Mouse (Mus musculus) NIH3T3 (cell line): ENCODE results near the gene Cela2a.

Source experiments
- DNase-seq: peaks from one replicate; pipeline ENCODE4 v3.0.0-alpha.2; 2012; ENCODE audit warnings: low read depth

Cela2a gene

DNA sequence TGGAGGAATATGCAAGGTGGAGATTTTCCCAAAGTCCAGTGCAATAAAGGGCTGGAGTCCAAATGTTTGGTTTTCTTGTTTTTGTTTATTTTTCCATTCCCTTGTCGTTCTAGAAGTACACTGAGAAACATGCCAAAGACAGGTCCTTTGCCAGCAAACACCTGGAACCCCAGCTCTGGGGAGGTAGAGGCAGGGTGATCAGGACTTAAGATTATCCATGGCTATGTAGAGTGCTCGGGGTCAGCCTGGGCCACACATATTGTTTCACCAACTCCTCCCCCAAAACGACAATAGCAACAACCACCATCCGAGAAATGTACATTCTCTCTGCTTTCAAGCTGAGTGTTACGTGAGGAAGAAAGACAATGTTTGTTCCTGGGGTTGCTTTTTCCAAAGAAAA is at the start of gene Cela2a:
Gene Cela2a, minus strand, starts transcription at position 101 of the 400 bp plus-strand sequence.
- no peak for DNase-seq

DNA sequence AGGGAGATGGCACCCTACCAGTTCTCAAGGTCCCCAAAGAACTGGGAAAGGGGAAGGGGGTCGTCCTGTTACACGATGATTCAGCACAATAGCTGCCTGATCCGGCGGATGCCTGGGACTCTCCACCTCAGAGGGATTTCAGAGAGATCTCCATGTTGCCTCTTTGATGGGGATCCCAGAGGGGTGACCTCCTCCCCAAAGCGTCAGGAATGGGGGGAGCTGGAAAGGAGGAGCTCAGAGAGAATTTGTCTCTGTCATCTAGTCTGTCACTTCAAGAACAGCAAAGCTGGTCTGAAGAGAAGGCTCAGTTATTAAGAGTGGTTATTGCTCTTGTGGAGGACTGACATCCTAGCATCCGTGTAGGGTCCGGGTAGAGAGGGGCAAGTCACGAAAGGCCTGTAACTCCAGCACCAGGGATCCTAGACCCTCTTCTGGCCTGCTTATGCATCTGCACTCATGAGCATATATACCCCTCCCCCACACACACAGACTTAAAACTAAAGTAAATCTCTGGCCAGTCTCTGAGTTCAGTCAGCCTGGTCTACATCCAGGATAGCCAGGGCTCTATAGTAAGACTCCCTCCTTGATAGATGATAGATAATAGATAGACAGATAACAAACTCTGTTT is 49.6 kb upstream of the Cela2a start:
- no peak for DNase-seq

DNA sequence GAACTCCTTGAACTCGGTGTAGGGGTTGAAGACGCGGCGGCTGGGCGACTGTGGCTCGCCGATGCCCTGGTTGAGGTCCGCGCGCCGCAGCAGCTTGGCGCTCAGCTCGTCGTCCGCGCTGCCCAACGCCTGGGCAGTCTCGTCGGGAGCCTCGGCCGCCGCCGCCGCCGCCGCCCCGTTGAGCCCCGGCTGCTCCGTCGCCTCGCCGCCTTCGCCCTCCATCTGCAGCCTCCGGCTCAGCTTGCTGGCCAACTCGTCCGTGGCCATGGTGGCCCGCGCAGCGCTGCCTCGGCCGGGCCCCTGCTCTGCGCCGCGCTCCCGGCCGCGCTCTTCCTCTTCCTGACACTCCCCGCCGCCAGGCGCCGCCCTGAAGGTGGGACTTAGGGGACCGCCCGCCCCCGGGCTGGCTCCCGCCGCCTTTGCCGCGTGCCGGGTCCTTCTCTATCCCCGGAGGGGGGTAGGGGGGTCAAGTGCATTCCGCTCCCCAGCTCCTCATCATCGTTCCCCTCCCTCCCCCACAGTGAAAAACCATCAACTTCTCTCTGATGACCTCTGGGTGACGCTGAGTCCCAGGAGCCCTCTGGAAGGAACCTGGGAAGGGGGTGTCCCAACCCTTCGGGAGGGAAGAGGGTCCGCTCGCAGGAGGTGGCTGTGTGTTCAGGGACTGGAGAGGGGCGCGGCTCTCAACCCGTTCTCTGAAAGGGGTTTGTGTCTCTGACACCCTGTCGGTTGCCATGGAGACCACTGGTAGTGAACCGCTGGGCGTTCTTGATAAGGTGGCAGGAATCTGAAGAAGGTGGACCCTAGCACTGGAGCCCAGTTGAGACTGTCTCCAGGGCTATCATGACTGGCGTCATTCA is 48.9 kb upstream of the Cela2a start, which contains the start of gene Efhd2:
Gene Efhd2, minus strand, starts transcription at position 320 of the 860 bp plus-strand sequence.
- peak; percentile 80 for DNase-seq

DNA sequence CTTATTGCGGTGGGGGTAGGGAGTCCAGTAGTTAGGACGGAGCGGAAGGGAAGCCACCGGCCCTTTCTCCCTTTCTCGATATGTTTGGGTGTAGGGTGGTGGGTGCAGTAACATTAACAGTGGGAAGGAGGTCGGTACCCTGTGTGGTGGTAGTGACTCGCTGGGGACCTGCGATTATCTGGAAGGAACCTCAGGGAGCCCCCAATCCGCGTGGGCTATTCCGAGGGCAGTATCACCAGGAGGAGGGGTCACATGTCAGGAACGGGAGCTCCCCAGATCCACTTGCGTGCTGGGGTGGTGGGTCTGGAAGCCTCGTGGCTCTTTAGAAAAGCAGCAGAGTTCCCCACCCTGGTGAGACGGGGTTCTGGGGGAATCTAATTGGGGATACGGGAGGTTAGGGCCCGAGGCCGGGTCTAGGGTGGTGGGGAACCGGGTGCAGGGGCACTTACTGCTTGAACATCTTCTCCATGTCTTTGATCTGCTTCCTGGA is 48.2 kb upstream of the Cela2a start:
- peak; percentile 7 for DNase-seq

DNA sequence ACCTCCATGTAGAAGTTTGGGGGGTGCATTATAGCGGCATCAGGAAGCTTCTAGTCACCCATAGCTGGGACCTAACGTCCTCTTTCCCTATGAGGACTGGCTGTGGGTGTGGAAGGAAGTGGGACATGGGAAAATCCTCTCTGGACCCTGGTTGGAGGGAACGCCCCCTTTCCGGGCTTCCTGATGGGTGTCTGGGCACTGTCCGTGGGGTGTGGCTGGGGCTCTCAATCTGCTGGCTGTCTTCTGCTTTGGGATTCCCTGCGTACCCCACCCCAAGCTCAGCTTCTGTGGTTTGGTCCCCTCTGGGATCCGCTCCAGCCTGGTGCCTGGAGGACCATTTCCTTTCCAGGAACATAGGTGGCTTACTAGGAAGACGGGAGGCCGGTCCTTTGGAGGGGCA is 47.0 kb upstream of the Cela2a start:
- no peak for DNase-seq

DNA sequence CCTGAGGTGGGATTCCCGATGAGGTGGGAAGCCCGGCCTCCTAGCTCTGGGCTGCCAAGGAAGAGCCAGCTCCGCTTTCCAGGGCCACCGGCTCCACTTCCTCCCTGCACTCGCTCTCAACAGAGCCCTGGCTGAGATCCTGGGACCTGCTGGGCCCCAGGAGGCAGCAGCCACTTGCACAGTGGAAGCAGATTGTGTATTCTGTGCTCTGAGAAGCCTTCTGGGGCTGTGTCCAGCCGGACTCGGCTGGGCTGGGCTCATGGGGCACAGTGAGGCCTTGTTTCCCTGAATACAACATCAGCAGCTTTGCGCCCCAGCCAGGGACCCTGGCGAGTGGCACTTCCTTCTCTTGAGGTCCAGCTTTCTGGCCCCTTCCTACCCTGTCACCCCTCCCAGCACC is 45.9 kb upstream of the Cela2a start:
- DNase-seq, result no peak

DNA sequence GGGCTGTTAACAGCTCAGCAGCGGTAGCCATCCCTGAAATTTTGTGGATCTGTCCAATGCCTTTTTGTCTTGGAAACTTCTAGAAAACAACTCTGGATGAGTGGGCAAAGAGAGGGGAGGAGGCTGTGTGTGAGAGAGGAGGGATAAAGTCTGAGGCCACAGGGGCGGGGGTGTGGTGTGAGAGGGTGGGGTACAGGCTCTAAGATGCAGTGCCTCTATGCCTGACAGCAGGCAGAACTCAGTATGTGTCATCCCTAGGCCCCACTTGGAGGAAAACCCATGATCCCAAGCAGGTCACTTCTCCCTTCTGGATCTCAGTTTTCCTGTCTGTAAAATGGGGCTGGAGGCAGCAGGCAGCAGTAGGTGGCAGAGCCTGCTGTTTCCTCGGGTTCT is 45.4 kb upstream of the Cela2a start:
- no peak for DNase-seq

DNA sequence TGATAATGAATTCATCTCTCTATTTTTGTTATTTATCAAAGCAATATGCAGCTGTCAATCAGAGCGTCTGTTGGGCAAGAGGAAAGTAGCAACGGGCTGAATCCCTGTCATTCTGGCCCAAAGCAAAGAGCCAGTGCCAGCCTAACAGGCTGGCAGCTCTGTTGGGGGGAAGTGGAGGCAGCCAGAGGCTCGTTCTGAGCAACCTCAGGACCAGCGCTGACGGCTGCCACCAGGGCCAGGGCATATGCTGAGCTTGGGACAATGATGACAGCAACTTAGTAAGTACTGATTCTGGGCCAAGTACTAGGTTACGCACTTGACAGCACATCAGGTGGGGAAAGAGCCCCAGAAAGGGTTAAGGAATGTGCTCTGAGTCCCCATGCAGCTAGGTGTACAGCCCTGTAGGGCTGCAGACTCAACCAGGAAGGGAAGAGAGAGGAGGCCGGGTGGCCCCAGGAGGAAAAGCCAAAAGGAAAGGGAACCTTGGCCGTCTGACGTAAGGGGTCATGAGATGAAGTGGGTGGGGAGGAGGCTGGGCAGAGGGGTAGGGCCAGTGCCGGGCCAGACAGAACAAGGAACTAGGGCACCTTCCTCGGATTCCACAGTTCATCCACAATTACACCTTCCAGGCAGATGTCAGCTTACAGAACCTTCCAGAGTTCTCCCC is 44.8 kb upstream of the Cela2a start:
- DNase-seq, result no peak

DNA sequence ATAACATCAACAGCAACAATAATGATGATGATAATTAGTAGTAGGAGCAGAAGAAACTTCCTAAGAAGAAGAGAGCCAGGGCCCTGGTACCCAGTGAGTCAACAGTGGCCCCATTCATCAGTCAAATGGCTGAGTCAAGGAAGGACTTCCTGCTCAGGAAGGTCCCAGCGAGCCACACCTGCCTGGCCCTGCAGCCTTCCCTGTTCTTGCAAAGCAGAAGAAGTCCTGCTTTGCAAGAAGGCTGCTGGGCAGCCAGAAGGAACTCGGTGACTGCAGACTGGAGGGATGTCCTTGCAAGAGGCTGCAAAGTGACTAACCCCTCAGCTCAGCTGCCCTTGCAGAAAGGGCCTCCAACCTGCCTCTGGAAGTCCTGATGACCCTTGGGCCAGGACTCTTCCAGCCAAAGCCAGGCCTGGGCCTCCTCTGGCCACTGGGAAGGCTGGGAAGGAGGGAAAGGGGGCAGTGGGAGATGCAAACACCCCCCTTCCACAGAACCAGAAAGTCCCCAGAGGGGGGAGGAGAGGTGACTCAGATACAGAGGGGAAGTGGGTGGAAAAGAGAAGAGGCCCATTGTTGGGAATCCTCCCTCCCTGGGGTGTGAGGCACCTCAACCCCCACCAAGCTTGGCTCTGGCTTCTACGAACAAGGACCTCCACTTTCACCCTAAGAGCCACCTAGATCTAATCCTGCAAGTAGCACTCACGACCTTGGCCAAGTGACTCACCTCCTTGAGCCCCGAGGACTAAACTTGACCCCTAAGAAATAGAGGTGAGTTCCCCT is 43.7 kb upstream of the Cela2a start:
- DNase-seq, result peak; percentile 14

DNA sequence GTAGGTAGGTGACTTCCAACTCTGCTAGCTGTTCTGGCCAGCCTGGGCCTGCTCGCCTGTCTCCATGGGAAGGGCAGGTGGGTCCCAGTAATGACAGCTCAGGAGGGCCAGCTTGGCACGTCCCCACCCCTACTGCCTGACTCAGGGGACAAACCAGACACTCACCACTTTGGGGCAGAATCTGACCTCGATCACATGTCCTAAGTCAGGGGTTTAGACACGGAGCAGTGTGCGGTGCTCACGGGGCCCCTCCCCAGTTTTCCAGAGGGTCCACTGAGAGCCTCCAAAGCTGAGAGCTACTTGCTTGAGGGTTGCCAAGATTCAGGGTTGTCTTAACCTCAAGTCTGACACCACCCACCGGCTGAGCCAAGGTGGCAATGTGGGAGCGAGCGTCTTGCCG is 42.1 kb upstream of the Cela2a start:
- no peak for DNase-seq

DNA sequence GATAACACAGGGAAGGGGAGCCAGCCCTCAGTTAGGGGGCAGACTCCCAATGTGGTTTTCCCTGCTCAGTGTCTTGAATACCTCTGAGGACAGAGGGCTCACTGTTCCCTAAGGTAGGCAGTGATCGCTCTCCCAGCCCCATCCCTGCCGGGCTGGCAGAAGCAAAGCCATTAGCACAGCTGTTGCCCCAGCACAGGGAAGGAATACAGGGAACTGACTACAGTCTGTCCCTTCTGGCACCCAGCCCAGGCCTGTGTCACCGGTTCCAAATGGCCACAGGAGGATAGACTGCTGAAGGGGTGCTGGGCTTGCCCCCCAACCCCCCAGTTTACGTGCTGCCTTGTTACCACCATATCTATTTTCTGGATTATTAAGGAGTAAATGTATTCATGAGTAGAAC is 41.5 kb upstream of the Cela2a start:
- DNase-seq, result peak; percentile 9

DNA sequence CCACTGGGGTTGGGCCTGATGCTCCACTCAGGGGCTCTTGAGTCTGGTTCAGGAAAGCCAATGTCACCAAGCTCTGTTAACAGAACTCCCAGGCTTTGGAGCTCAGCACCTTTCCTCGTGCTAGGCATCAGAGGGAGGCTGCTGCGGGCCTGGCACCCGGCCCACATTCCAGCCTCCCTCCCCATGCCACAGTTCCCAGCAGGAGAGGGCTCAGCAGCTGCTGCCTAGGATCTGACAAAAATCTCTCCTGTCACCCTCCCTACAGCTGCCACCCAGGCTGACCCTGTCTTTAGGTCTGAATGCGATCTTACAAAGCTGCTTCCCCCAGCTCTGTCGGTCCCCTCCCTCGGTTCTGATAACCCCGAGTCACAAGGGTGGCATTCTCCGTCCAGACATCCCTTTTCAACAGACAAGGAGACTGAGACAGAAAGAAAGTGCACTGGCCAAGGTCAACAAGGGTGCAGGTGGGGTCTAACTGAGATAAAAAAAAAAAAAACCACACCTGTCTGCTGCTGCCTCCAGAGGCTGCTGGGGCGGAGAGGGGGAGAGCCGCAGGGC is 41.1 kb upstream of the Cela2a start:
- DNase-seq, result peak; percentile 63

DNA sequence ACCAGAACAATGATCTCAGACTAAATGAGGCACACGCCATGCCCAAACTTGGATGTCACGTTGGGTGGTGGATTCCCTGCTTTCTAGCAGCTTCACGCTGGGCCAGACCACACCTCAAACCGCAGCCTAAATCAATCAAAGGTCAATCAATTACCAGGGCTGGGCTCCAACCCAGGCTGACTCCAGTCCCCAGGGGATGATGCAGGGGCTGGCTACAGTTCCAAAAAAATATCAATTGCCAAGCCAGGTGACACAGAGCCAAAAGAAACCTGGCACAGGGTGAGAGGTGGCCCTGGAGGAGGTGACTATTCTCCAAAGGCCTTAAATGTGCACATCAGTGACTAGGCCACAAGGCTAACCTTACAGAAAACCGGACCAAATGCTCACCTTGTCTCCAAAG is 39.6 kb upstream of the Cela2a start:
- no peak for DNase-seq

DNA sequence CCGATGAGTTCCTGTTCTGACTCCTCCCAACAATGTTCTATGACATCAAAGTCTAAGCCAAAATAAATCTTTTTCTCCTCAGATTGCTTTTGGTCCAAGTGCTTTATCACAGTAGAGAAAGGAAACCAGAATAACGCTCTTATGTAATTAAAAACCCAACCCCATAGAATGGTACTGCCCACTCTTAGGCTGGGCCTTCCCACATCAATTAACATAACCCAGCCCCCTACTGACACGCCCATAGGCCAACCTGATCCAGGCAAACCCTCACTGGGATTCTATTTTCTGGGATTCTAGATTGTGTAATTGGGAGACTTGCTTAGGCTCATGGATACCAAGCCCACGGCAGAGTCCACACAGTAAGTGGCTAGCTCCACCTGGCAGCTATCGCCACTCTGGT is 39.0 kb upstream of the Cela2a start:
- no peak for DNase-seq

DNA sequence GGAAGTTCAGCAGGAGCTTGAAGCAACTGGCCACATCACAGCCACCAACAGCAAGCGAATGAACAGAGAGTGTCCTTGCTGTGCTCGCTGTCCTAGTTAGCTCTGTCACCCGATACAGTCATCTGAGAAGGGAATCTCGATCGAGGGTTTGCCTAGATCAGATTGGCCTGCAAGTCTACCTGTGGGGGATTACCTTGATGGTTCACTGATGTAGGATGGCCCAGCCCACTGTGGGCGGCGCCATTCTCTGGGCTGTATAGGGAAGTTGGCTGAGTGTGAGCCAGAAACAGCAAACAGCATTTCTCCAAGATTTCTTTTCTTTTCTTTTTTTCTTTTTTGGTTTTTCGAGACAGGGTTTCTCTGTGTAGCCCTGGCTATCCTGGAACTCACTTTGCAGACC is 38.5 kb upstream of the Cela2a start:
- DNase-seq, result no peak

DNA sequence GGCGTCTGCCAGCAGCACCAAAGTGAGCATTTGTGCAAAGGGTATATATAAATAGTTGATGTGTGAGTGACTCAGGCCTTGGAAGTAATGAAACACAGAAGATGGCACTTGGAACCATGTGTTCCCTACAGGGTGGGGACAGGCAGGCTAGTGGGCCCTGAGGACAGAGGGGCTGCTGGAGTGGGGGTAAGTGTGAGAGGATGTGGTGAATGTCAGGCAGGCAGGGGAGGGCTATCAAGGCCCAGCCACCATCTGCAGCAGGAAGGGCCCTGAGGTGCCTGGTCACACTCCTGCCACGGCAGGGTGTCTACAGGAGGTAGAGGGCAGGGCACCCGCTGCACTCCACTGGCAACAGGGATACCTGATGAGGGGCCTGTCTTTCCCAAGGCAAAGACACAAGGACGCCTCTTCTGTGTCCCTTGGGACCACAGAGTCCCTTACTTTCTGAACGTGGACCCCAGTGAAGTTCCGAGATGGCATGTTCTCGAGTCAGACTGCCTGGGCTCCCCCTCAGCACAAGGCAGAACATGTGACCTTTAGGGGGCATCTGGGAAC is 37.8 kb upstream of the Cela2a start:
- no peak for DNase-seq

DNA sequence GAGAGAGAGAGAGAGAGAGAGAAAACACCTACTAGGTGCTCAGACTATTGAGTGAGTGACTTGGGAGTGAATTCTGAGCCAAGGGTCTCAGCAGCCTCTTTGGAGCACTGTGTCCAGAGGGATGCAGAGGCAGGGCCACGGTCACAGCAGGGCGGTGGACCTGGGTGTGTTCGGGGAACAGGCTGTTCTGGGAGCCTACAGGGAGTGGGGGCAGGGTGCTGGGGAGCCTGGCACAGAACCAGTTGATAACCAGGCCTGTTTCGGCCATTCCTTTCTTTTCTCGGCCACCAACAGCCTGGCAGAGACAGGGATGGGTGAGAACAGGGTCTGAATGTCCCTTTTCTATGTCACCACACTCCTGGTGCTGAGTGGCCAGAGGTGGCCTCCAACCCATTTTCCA is 36.9 kb upstream of the Cela2a start:
- DNase-seq, result no peak

DNA sequence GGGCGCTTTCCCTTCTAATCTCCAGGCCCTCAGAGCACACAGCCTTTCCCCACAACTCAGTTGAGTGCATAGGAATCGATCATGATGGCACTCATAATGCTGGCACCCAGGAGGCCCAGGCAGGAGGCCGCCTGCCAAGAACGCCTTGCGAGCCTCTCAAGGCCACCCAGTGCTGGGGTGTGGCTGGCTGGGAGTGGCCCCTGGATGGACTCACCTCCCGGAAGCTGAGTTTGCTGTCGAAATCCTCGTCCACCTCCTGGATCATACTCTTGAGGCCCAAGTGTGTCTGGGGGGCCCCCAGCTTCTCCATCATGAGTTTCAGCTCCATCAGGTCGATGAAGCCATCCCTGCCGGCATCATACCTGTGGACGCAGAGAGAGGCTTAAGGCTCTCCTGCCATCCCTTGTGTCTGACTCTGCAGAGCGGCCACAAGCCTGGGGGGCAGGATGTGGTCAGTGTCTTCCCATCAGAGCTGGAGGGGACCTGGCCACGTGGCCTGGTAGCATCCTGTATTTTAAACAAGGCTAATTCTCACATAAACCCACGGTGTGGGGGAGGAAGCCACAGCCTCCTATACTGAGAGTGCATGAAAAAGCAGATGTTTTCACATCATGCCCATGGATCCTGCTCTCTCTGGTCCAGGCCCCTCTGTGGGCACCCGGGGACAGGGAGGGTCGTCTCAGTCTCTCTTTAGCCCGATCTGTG is 35.8 kb upstream of the Cela2a start:
- DNase-seq, result no peak

DNA sequence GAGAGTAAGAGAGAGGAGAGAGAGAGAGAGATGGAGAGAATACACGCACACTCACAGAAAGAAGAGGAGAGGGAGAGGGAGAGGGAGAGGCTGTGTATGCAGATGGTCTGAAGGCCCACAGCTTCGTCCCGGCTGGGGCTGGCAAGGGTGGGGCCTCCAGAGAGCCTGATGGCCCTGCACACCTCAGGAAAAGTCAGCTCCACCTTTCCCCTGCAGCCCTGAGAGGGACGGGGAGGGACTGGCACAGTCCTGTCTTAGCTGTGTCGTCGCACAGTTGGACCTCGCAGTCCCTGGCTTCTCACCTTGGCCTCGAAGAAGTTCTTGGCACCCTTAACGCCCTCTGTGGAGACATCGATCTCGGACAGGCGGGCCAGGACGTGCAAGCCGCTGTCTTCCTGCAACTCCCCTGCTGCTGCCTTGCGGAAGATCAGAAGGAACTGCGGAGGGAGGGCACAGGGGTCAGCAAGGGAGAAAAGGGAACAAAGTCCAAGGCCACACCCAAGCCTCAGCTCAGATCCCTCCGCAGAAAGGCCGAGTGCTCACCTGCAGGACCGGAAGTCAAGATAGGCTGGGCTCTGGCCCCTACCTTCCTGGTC is 34.4 kb upstream of the Cela2a start:
- no peak for DNase-seq

DNA sequence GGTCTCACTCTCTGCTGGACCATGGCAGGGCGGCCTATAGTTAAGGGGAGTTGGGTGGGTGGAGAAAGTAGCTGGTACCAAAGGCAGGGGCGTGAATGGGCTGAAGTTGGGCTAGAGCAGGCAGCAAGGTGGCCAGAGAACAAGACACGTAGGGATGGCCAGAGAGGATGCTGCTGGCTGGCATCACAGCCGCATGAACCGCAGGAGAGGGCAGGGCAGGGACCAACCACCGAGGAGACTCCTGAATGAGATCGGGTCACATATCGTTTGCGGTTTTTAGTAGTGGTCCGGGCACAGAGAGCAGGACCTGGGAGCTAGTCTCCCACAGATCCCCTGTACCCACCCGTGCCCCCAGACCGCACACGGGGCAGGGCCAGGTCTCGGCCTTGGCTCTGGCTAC is 33.4 kb upstream of the Cela2a start:
- no peak for DNase-seq
